Mouse (Mus musculus): ENCODE data around the gene Rasal2. TPM values are rescaled to one million over a fixed set of nuclear protein-coding genes. Genes with fewer than 3 reads are reported as not detected.

Rasal2 gene
- total RNA-seq (2021), result 10 to 100 TPM; 33.0 to 36.5 TPM
- long read RNA-seq, experiment 1, partial matches to known transcripts, result 2 of 10 reads
- long read RNA-seq, experiment 1, other reads (novel, unspliced or antisense), result 6 of 10 reads
- long read RNA-seq, experiment 2, partial matches to known transcripts, result 5 of 9 reads
- long read RNA-seq, experiment 2, other reads (novel, unspliced or antisense), result 4 of 9 reads

GRCm38 (mm10) chr1:157412454-157413369 lies at the start of gene Rasal2:
Rasal2 (minus strand) TSS chr1:157412595.
- intact Hi-C loops (cut with DNase I), result loop anchor here (5.0 kb wide), 1 partner anchor 105 kb away; no protein-coding TSS in a partner anchor

GRCm38 (mm10) chr1:157461276-157461675 lies 48.9 kb upstream of the Rasal2 start:
- intact Hi-C loops (cut with DNase I), result loop anchor here (2.0 to 5.0 kb wide), 2 partner anchors 162 to 379 kb away; no protein-coding TSS in a partner anchor
- DNase-seq, result no peak

More at GRCm38 (mm10) chr1:157412454-157413369, at the start of gene Rasal2:
- peak; percentile 97 to 99 for DNase-seq

DNA sequence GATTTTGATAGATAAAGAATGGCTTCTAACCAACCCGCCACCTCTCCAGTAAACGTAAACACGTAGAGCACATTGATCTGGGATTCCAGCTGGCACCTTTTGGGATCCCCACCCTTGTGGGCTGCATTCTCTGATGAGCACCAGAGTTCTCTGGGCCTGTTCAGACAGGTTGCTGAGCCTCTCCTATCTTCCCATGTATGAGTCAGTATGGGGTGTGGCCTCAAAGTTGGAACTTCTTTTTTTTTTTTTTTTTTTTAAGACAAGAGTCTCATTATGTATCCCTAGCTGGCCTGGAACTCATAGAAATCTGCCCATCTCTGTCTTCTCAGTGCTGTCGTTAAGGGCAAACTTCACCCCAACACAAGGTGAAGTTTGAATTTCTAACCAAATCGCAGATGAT lies 47.5 kb upstream of the Rasal2 start:
- DNase-seq, result no peak
- intact Hi-C loops (cut with DNase I), result loop anchor here (2.0 to 10.0 kb wide), 4 partner anchors 77 to 545 kb away; no protein-coding TSS in a partner anchor

GRCm38 (mm10) chr1:157458421-157459208 lies 46.2 kb upstream of the Rasal2 start, which contains the start of gene Cryzl2:
Cryzl2 (plus strand) TSS chr1:157458577.
- peak; percentile 89 to 91 for DNase-seq
- intact Hi-C loops (cut with DNase I), result loop anchor here (2.0 to 10.0 kb wide), 2 partner anchors 78 to 544 kb away; no protein-coding TSS in a partner anchor

- intact Hi-C loops (cut with DNase I), result loop anchor here (2.0 to 10.0 kb wide), 2 partner anchors 79 to 543 kb away; no protein-coding TSS in a partner anchor
- DNase-seq, result no peak
These were observed 45.4 kb upstream of the Rasal2 start for GRCm38 (mm10) chr1:157457789-157458188.

- intact Hi-C loops (cut with DNase I), result loop anchor here (10.0 kb wide), 1 partner anchor 540 kb away; no protein-coding TSS in a partner anchor
- DNase-seq, result no peak
These were observed 42.5 kb upstream of the Rasal2 start for GRCm38 (mm10) chr1:157454876-157455275.

GRCm38 (mm10) chr1:157452759-157453549 lies 40.6 kb upstream of the Rasal2 start:
- intact Hi-C loops (cut with DNase I), result loop anchor here (10.0 kb wide), 1 partner anchor 538 kb away; no protein-coding TSS in a partner anchor
- no peak for DNase-seq

DNA sequence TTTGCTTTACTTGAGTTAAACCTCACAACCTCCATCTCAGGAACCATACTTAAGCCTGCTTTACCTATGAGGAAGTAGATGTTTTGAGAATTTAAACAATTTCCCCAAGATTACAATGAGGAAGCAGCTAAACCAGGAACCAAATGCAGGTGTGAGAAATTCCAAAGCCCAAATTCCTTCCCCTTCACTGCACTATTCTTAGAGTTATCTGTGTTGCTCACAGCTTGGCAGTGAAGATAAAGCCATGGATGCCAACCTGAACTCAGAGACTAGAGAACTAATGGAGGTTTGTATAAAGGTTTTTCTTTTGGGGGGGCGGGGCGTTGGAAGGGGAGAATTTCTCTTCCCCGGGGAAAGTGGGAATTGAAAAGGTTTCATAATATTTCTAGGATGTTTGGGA lies 39.9 kb upstream of the Rasal2 start:
- intact Hi-C loops (cut with DNase I), result loop anchor here (10.0 kb wide), 1 partner anchor 537 kb away; no protein-coding TSS in a partner anchor
- DNase-seq, result no peak

DNA sequence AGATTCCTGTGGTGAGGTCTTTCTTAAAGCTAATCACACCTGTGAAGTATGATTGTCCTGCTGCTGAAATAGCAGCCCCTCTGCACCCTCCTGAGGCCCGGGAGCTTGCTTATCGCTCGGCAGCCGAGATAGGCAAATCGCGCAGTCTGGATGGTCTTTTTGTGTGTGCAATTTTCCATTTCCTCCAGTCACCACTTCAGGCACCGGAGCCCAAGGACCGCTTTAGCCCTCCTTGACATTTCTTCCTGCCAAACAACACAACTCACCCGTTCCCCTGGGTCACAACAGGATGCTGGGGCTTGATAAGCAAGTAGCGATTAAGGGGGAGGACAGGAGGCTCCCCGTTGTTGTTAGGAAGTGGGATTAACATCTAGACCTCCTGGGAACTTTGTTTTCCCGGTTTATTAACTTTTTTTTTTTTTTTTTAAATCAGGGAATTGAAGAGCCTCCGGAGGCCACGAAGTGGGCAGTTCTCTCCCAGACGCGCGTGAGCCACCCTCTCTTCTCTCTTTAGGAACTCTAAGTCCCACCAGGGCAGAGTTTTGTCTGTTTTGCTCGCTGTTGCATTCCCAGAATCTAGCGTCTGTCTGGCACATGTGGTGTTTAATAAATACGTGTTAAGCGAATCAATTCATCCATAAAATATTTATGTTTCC lies 37.7 kb upstream of the Rasal2 start:
- intact Hi-C loops (cut with DNase I), result loop anchor here (2.0 to 10.0 kb wide), 3 partner anchors 33 to 535 kb away; no protein-coding TSS in a partner anchor
- peak; percentile 65 for DNase-seq

- intact Hi-C loops (cut with DNase I), result loop anchor here (2.0 kb wide), 2 partner anchors 33 to 151 kb away; no protein-coding TSS in a partner anchor
- DNase-seq, result peak; percentile 38 to 48
These were observed 37.1 kb upstream of the Rasal2 start for GRCm38 (mm10) chr1:157449532-157449931.

DNA sequence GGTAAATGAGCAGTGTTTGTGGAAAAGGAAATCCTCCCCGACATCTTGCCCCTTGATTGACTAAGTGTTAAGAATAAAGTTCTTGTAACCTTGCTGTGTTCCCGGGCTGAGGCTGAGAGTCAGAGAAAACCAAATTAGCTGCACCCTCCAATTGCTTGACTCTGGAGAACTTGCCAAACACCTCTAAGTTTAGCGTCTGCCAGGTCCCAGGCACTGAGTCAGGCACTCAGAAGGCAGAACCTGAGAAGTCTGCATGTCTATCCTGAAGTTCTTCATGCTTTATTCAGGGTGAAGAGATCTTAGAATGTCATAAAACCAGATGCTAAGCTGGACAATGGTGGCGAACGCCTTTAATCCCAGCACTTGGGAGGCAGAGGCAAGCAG lies 36.4 kb upstream of the Rasal2 start:
- DNase-seq, result peak; percentile 42 to 43
- intact Hi-C loops (cut with DNase I), result loop anchor here (2.0 kb wide), 2 partner anchors 32 to 150 kb away; no protein-coding TSS in a partner anchor

DNA sequence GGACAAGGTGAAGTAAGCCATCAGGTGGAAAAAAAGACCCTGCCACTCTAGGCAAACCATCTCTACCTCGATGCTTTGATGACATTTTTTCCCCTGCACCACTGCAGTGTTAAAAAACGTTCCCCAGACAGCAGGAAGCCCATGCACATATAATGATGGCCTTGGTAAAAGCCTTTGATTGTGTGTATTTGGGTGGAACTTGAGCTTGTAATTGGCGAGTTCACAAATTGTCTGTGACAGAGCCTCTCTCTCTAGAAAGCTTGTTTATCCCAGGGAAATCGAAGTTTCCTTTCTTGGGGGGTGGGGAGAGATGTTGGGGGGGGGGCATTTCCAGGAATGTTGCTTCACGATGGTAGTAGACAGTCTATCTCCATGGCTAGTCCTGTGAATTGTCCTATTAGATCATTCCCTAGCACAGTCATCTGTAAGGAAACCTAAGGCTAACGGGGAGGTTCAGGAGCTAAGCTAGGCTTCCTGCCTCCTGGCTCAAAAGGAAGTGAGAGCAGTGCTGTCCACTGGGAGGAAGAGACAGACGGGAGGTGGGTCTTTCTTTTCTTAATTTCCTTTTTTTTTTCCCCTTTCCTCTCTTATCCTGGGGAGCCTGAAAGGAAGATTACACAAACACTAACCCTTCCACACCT lies 35.9 kb upstream of the Rasal2 start:
- DNase-seq, result peak in 1 of 2 experiments; percentile 21
- intact Hi-C loops (cut with DNase I), result loop anchor here (2.0 kb wide), 2 partner anchors 31 to 149 kb away; no protein-coding TSS in a partner anchor

DNA sequence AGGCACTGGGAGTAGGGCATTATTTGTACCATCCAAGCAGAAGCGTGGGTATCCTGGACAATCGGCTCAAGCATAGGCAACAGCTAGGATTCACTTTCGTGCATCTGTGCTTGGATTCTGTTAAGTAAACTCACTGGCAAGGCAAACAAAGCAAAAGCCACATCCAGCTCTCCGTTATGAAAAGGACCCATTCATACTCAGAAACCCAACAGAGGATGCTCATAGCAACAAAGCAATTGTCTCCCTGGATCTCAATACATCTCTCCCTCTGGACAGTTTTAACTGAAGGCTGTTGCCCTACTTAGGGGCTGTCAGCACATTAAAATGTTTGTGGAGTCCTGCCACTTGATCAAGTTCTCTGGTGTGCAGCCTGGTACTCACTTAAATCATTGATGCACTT lies 34.7 kb upstream of the Rasal2 start:
- intact Hi-C loops (cut with DNase I), result no loop called here
- DNase-seq, result no peak

DNA sequence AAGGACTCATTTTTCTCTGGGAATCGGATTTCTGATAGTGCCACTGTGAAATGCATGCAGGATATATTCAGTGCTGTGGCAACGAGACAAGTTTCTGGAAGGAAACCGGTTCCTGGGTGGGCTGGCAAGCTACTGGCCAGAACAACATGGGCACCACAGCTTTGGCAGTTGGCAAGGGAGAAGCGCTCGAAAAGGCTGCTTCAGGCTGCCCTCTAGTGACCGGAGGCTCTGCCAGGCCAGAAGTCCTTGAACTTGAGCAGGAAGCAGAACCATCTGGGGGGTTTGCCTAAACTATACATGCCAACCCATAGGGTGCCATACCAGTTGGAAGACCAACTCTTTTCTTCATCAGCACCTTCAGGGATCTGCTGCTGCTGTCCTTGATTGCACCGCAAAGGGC lies 33.9 kb upstream of the Rasal2 start:
- peak; percentile 78 to 83 for DNase-seq
- intact Hi-C loops (cut with DNase I), result no loop called here

GRCm38 (mm10) chr1:157445398-157445910 lies 33.1 kb upstream of the Rasal2 start:
- no peak for DNase-seq
- intact Hi-C loops (cut with DNase I), result no loop called here

GRCm38 (mm10) chr1:157444632-157445300 lies 32.4 kb upstream of the Rasal2 start:
- intact Hi-C loops (cut with DNase I), result no loop called here

More at GRCm38 (mm10) chr1:157444632-157445300, 32.4 kb upstream of the Rasal2 start:
- peak in 1 of 2 experiments; percentile 18 for DNase-seq

All from heart, postnatal 14 days (tissue).